Comparison of ENCODE assay signal across 25 mouse cellular contexts in the genomic region with DNA sequence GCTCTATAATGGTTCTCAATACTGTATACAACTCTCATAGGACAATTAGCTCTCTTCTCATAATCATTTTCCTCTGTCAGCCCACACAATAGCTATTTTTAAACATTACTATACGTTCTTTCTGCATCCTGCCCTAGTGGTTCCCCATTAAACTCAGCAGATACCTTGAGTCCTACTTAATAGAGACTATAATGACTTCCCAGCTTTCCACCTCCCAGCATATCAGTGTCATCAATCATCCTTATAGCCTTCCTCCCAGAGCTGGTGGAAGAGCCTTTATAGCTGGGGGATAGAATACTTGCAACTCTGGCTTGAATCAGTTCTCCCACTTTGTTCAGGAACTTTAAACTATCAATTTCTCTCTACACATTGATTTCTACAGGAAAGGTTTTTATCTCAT.
"Had no signal": no experiment of that assay in that cellular context is flagged by ENCODE, and none has a peak within 500 bp of the region (broad histone marks: within the 10 kb centered on the region; RNA-seq: fewer than 3 reads in every experiment).

No protein-coding gene starts in this region.

- H3K27me3 ChIP-seq: forebrain, embryonic 15.5 days; heart, embryonic 13.5 days; heart, embryonic 15.5 days; kidney, embryonic 15.5 days; limb, embryonic 13.5 days; limb, embryonic 15.5 days had no signal

- H3K36me3 ChIP-seq: forebrain, embryonic 15.5 days; heart, embryonic 13.5 days; heart, embryonic 15.5 days; kidney, embryonic 15.5 days; limb, embryonic 13.5 days; limb, embryonic 15.5 days had no signal

- H3K9ac ChIP-seq: forebrain, embryonic 15.5 days; forebrain, postnatal 0 days; heart, embryonic 13.5 days; heart, embryonic 15.5 days; kidney, embryonic 15.5 days; limb, embryonic 13.5 days; limb, embryonic 15.5 days had no signal

- ATAC-seq: forebrain, embryonic 15.5 days; forebrain, postnatal 0 days; hindbrain, postnatal 0 days; intestine, embryonic 16.5 days had no signal

- DNase-seq: forebrain, postnatal 0 days; gastrocnemius, postnatal 14 days; gastrocnemius, postnatal 36 days; heart, adult 11 months; heart, adult 2 months; heart, postnatal 14 days; heart, postnatal 36 days; kidney, adult 11 months; kidney, adult 2 months; kidney, adult 9 months; kidney, postnatal 14 days; kidney, postnatal 36 days; layer of hippocampus, adult 9-11 months; layer of hippocampus, postnatal 36 days; left cerebral cortex, postnatal 4 days had no signal

- H3K4me3 ChIP-seq: forebrain, embryonic 15.5 days; heart, adult 2 months; heart, embryonic 13.5 days; heart, embryonic 15.5 days; kidney, embryonic 15.5 days; limb, embryonic 13.5 days; limb, embryonic 15.5 days had no signal

- H3K9me3 ChIP-seq: forebrain, embryonic 15.5 days; heart, embryonic 13.5 days; heart, embryonic 15.5 days; kidney, embryonic 15.5 days; limb, embryonic 13.5 days; limb, embryonic 15.5 days had no signal

- H3K4me1 ChIP-seq: forebrain, embryonic 15.5 days; heart, embryonic 13.5 days; heart, embryonic 15.5 days; kidney, embryonic 15.5 days; limb, embryonic 13.5 days; limb, embryonic 15.5 days had no signal

- H3K4me2 ChIP-seq: forebrain, embryonic 15.5 days; heart, embryonic 11.5 days; heart, embryonic 13.5 days; heart, embryonic 15.5 days; kidney, embryonic 15.5 days; limb, embryonic 13.5 days; limb, embryonic 15.5 days had no signal

- H3K27ac ChIP-seq: forebrain, embryonic 15.5 days; heart, adult 2 months; heart, embryonic 13.5 days; heart, embryonic 15.5 days; hindbrain, postnatal 0 days; kidney, embryonic 15.5 days; kidney, postnatal 0 days; limb, embryonic 13.5 days; limb, embryonic 15.5 days had no signal
